Mouse (Mus musculus) G1E-ER4 (cell line): Measurements from ENCODE around the gene Psmg1. TPM values are rescaled to one million over a fixed set of nuclear protein-coding genes. Genes with fewer than 3 reads are reported as not detected.

Source experiments
- GATA1 ChIP-seq: IDR thresholded peaks from one replicate; pipeline ENCODE4 v1.8.0; 2012; ENCODE audit warnings: low read length, inconsistent platforms
- polyA plus RNA-seq: library from polyadenylated mRNA; stranded (reverse); fragments of >175 nt; gene quantifications from 2 replicates; pipeline ENCODE4 v1.2.3, GENCODE M21; 2012

Psmg1 gene
- polyA plus RNA-seq, 1 experiment = 158 TPM

GRCm38 (mm10) chr16:95964427-95965023 is 26.2 kb downstream of the Psmg1 start:
- no peak for TF ChIP-seq GATA1

GRCm38 (mm10) chr16:95958080-95958479 is 32.7 kb downstream of the Psmg1 start:
- TF ChIP-seq GATA1 = no peak

DNA sequence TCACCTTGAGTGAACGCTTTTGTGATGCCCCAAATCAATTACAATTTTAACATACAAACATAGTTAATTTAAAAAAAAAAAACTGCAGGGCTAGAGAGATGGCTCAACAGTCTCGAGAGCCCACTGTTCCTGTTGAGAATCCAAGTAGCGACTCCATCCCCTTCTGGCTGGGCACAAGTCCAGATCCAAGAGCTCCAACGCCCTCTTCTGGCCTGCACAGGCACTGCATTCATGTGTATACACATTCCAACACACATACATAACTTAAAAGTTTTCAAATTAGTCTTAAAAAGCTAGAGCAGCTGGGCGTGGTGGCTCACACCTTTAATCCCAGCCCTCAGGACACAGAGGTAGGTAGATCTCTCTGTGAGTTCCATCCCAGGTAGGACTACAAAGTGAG is 34.1 kb downstream of the Psmg1 start:
- TF ChIP-seq GATA1 = no peak

GRCm38 (mm10) chr16:95955716-95956346 is 34.9 kb downstream of the Psmg1 start:
- TF ChIP-seq GATA1 = no peak

DNA sequence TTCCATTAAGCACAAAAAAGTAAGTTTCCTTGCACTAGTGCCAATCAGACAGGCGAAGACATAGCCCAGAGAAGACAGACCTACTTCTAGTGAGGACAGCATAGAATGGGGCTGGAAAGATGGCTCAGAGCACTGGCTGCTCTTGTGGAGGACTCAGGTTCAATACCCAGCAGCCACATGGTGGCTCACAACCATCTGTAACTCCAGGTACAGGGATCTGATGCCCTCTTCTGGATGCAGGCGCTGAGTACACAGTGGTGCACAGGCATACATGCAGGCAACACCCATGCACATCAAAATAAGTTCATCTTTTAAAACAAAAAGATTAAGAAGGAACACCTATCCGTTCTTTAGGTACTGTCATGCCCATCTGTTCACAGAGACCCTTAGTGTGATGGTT is 36.4 kb downstream of the Psmg1 start:
- no peak for TF ChIP-seq GATA1

DNA sequence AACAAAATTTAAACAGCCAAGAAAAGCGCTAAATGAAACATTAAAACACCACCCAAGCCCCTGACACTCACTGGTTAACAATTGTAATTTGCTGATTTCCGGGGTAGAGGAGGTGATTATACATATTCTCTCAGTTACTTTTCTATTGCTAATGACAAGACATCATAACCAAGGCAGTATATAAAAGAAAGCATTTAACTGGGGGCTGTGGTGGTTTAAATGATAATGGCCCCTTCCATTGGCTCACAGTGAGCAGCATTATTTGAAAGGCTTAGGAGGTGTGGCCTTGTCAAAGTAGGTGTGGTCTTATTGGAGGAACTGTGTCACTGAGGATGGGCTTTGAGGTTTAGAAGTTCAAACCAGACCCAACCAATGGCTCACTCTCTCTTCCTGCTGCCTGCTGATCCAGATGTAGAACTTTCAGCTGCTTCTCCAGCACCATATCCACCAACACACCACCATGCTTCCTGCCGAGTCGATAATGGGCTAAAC is 37.6 kb downstream of the Psmg1 start:
- TF ChIP-seq GATA1 = no peak

DNA sequence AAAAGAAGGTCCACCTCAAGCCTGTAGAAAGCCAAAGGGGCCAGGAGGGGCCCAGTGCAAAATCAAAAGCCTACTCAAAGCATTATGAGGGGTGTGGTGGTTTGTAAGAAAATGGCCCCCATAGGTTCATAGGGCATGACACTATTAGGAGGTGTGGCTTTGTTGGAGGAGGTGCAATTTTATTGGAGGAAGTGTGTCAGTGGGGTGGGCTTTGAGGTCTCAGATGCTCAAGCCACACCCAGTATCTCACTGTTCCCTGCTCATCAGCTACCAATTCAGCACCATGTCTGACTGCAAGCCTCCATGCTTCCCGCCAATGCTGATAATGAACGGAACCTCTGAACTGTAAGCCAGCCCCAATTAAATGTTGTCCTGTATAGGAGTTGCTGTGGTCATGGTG is 39.3 kb downstream of the Psmg1 start:
- TF ChIP-seq GATA1 = no peak

- TF ChIP-seq GATA1 = no peak
Measured at GRCm38 (mm10) chr16:95945389-95946311, 45.1 kb downstream of the Psmg1 start.

DNA sequence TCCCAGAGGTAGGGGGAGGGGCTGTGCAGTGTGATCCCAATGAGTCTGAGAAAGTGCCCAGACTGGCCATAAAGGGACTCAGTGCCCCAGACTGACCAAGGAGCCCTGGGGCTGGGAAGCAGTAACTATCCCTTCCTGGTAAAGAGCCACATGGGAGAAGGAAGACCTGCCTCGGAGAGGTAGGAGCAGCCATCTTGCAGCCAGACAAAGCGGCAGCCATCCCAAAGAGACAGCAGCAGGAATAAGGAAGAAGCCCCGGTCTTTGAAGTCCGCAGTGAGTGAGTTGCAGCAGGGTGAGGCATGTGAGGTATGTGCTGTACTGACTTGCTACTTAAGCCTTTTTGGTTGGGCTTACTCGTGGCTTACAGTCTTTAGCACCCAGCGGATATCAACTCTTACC is 47.6 kb downstream of the Psmg1 start:
- TF ChIP-seq GATA1 = no peak

- TF ChIP-seq GATA1 = no peak
Measured at GRCm38 (mm10) chr16:95941575-95941974, 49.2 kb downstream of the Psmg1 start.

DNA sequence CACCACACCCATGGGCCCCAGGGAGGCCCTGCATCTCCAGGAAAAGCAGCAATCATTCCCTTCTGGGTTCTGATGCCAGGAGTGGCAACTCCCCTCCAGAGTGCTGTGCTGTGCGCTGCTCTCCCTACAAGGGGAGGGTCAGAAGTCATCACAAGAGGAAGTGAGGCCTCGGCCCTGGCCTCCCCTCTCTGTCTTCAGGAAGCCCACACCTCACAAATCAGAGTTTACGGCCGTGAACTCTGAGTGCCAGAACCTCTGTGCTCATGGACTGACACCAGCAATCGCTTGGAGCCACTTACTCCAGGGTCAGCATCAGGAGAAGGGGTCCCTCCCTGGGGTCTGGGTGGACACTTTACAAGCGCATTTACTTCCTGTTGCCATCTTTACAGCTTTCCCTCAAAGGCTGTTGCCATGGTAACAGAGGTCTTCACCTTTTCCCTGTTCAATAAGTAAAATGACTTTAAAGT is 55.2 kb downstream of the Psmg1 start:
- TF ChIP-seq GATA1 = no peak

DNA sequence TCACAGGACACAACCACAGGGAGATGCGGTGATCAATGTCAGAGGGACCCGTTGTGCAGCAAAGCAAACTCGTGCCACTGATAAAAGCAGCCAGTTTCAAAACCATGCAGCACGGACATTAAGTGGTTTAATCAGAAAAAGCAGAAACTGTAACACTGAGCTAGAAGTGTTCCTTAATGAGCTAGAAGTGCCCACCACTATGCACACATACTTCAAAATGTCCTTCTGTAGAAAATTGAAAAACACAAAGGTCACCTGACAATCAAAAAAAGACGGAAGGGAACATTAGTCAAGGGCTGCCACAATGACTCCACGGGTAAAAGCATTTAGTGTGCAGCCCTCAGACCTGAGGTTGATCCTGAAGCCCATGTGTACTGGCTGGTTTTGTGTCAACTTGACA is 57.9 kb downstream of the Psmg1 start:
- no peak for TF ChIP-seq GATA1

DNA sequence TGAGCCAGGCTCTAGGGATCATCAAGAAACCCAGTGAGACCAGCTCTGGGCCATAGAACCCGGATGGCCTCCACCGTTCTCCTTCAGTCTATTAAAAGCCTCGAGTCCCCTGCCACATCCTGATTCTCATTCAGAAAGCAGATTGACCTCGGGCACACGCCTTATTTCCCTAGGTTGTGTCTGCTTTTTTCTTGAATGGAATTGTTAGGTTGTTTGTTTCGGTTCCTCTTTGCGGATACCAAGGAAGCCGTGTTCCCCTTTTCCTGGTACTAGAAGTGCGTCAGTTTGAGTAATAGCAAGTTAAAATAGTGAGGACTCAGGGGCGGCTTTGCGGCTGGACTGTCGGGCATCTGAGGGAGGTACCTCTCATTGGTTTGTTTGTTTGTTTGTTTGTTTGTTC is 59.3 kb downstream of the Psmg1 start:
- TF ChIP-seq GATA1 = no peak

Other genes with a start within 250 kb of the Psmg1 start
- gene Brwd1, start 91.6 kb upstream of the Psmg1 start, polyA plus RNA-seq = 11.1 and 14.4 TPM in 2 replicates
- 194 and 255 TPM in 2 replicates for gene Hmgn1, start 136.8 kb upstream of the Psmg1 start, polyA plus RNA-seq
- gene Wrb, start 154.4 kb upstream of the Psmg1 start, polyA plus RNA-seq = 5.2 and 5.3 TPM in 2 replicates
- gene Lca5l, start 201.3 kb upstream of the Psmg1 start, polyA plus RNA-seq = not detected in 2 replicates
- gene Sh3bgr, start 209.5 kb upstream of the Psmg1 start, polyA plus RNA-seq = 0.09 and 0.46 TPM in 2 replicates
- gene B3galt5, start 244.8 kb upstream of the Psmg1 start, polyA plus RNA-seq = not detected in 2 replicates